Mouse (Mus musculus) thymus, adult 2 months (tissue): ENCODE results near the gene Zc2hc1c.

Experiments
- CTCF ChIP-seq: fragments of 200-500 bp; IDR thresholded peaks from 2 replicates; pipeline ENCODE4 v1.5.1; 2012; ENCODE audit warnings: mild to moderate bottlenecking, control low read depth, low read length, moderate library complexity, borderline replicate concordance; ENCODE audit not compliant: control insufficient read depth, poor library complexity, insufficient read depth; ENCODE audit errors: extremely low read depth
- POLR2A ChIP-seq: fragments of 200-500 bp; IDR thresholded peaks from 2 replicates; pipeline ENCODE4 v1.6.1; 2012; ENCODE audit warnings: mild to moderate bottlenecking, low read length, control low read depth, moderate library complexity; ENCODE audit not compliant: control insufficient read depth, poor library complexity, insufficient read depth; ENCODE audit errors: extremely low read depth

DNA sequence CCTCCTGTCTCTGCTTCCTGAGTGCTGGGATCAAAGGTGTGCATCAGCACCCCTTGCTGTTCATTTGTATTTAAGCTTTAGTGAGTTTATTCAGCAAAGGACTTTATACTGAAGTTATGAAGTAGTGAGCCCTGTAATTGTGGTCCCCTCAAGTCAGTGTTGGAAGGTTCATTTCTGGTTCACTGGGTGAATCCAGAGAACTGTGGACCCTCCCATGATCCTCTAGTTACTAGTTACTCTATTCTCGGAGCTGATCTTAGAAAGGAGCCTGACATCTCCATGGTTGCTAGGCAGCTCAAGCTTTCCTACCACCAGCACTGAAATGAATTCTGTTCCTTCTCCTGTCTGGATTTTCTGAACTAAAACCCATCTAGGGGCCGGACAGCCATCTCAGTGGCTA is 7.1 kb downstream of the Zc2hc1c start:
- TF ChIP-seq POLR2A = no peak
- TF ChIP-seq CTCF = no peak
